Mouse (Mus musculus) megakaryocyte, embryonic 14.5 days (primary cell): ENCODE measurements around the gene Fn1. TPM values are rescaled to one million over a fixed set of nuclear protein-coding genes. Genes with fewer than 3 reads are reported as not detected.

ENCODE experiments used
- H3K27me3 ChIP-seq: replicated peaks from 2 replicates; pipeline ENCODE3; 2012; ENCODE audit warnings: inconsistent platforms
- H3K36me3 ChIP-seq: replicated peaks from 2 replicates; pipeline ENCODE3; 2012; ENCODE audit warnings: low read length, inconsistent platforms, mixed read lengths
- H3K4me1 ChIP-seq: 2 replicates; pipeline ENCODE4 v1.6.1; 2012; ENCODE audit warnings: inconsistent platforms
- H3K4me3 ChIP-seq: replicated peaks from 2 replicates; pipeline ENCODE3; 2012; ENCODE audit warnings: moderate library complexity, mild to moderate bottlenecking, inconsistent platforms
- H3K9me3 ChIP-seq: 2 replicates; pipeline ENCODE4 v1.6.1; 2012; ENCODE audit warnings: inconsistent platforms
- FLI1 ChIP-seq: IDR thresholded peaks from 2 replicates; pipeline ENCODE4 v1.6.1; 2012; ENCODE audit warnings: low read length, inconsistent platforms, mixed read lengths
- GATA1 ChIP-seq: IDR thresholded peaks from 3 replicates; pipeline ENCODE4 v1.6.1; 2012; ENCODE audit warnings: mixed read lengths, low read length, inconsistent platforms, borderline replicate concordance
- polyA plus RNA-seq: library from polyadenylated mRNA; stranded (reverse); fragments of >175 nt; gene quantifications from 2 replicates; pipeline ENCODE4 v1.2.3, GENCODE M21; 2012; ENCODE audit warnings: low replicate concordance; ENCODE audit not compliant: insufficient read depth

Gene Fn1
- polyA plus RNA-seq, 1 experiment, result 5.3 TPM

DNA sequence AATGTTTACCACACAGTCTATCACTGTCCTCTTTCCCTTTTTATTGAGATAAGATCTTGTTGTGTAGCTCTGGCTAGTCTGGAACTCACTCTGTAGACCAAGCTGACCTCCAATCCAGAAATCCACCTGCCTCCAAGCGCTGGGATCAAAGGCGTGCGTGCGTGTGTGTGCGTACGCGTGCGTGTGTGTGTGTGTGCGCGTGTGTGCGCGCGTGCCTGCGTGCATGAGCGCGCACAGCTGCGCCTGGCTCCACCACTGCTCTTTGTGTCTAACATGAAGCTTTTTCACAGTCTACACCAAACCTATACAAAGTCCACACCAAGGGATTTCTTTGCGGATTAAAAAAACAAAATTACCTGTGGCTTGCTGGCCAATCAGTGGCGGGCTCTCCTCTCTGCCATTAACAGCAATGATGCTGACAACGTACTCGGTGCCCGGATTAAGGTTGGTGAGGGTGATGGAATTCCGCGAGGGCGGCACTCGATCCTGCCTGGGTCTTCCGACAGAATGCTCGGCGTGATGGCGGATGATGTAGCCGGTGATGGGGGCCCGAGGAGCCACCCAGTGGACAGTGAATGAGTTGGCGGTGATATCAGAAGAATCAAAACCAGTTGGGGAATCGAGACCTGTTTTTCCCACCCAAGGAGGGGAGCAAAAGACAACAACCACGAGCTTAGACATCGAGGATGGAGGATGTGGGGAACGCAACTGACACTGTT, 43.8 kb downstream of the Fn1 start:
- no peak for TF ChIP-seq GATA1
- no peak for TF ChIP-seq FLI1
- Histone ChIP-seq H3K36me3 (no peaks in the 10 kb centered on the region), H3K4me3 (no peak overlapping the region), H3K9me3 (peaks cover 42% of the 10 kb centered on the region), H3K4me1 (no peaks in the 10 kb centered on the region), H3K27me3 (no peaks in the 10 kb centered on the region)

GRCm38 (mm10) chr1:71606600-71607325, 46.2 kb downstream of the Fn1 start:
- Histone ChIP-seq H3K27me3 (no peaks in the 10 kb centered on the region), H3K4me1 (no peaks in the 10 kb centered on the region), H3K36me3 (no peaks in the 10 kb centered on the region), H3K4me3 (no peak overlapping the region), H3K9me3 (peaks cover 28% of the 10 kb centered on the region)
- no peak for TF ChIP-seq FLI1

- Histone ChIP-seq H3K4me3 (no peak overlapping the region), H3K27me3 (no peaks in the 10 kb centered on the region), H3K36me3 (no peaks in the 10 kb centered on the region), H3K4me1 (no peaks in the 10 kb centered on the region), H3K9me3 (peaks cover 22% of the 10 kb centered on the region)
- TF ChIP-seq GATA1 (no peak), FLI1 (no peak)
These were observed 47.2 kb downstream of the Fn1 start for GRCm38 (mm10) chr1:71605751-71606150.

- no peaks in the 10 kb centered on the region for H3K36me3 ChIP-seq
- no peaks in the 10 kb centered on the region for H3K27me3 ChIP-seq
- H3K9me3 ChIP-seq, result peaks cover 42% of the 10 kb centered on the region
- TF ChIP-seq GATA1 (no peak), FLI1 (no peak)
- H3K4me3 ChIP-seq, result no peak overlapping the region
- H3K4me1 ChIP-seq, result no peaks in the 10 kb centered on the region
These were observed 57.6 kb downstream of the Fn1 start for GRCm38 (mm10) chr1:71595365-71595764.

- no peaks in the 10 kb centered on the region for H3K36me3 ChIP-seq
These were observed 58.7 kb downstream of the Fn1 start for GRCm38 (mm10) chr1:71594268-71594667.

DNA sequence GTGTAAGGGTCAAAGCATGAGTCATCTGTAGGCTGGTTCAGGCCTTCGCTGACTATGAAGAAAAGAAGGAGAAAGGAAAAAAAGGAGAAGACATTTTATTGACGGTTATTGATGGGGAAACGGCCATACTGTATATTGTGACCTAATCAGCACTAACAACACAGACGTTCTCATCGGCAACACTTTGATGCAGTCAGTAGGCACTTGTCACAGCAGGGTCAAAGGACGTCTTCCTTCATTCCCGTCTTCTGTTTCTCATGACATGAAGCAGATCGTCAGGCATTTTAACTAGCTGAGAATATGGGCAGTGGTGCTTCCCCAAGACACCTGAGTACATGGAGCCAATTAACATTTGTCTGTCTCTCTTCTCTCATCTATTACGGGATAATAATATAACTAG, 59.8 kb downstream of the Fn1 start:
- peaks cover 42% of the 10 kb centered on the region for H3K9me3 ChIP-seq
- H3K4me1 ChIP-seq, result no peaks in the 10 kb centered on the region
- H3K27me3 ChIP-seq, result no peaks in the 10 kb centered on the region
- no peaks in the 10 kb centered on the region for H3K36me3 ChIP-seq
- no peak for TF ChIP-seq FLI1
- no peak for TF ChIP-seq GATA1
- H3K4me3 ChIP-seq, result no peak overlapping the region

More at GRCm38 (mm10) chr1:71594268-71594667, 58.7 kb downstream of the Fn1 start:
- peaks cover 46% of the 10 kb centered on the region for H3K9me3 ChIP-seq
- no peak overlapping the region for H3K4me3 ChIP-seq
- TF ChIP-seq FLI1 (no peak), GATA1 (no peak)
- no peaks in the 10 kb centered on the region for H3K27me3 ChIP-seq
- H3K4me1 ChIP-seq, result no peaks in the 10 kb centered on the region

- H3K4me1 ChIP-seq, result no peaks in the 10 kb centered on the region
- H3K9me3 ChIP-seq, result peaks cover 31% of the 10 kb centered on the region
- H3K36me3 ChIP-seq, result no peaks in the 10 kb centered on the region
- H3K4me3 ChIP-seq, result no peak overlapping the region
- TF ChIP-seq FLI1, result no peak
- no peak for TF ChIP-seq GATA1
- H3K27me3 ChIP-seq, result no peaks in the 10 kb centered on the region
These were observed 63.0 kb downstream of the Fn1 start for GRCm38 (mm10) chr1:71590038-71590437.

- TF ChIP-seq GATA1, result no peak
- TF ChIP-seq FLI1, result no peak
These were observed 66.3 kb downstream of the Fn1 start for GRCm38 (mm10) chr1:71586658-71587057.

GRCm38 (mm10) chr1:71583900-71584299, 69.1 kb downstream of the Fn1 start:
- H3K27me3 ChIP-seq, result no peaks in the 10 kb centered on the region
- TF ChIP-seq GATA1, result no peak
- TF ChIP-seq FLI1, result no peak
- H3K9me3 ChIP-seq, result no peaks in the 10 kb centered on the region
- H3K4me1 ChIP-seq, result no peaks in the 10 kb centered on the region
- H3K4me3 ChIP-seq, result no peak overlapping the region
- peaks cover 31% of the 10 kb centered on the region for H3K36me3 ChIP-seq

More at GRCm38 (mm10) chr1:71586658-71587057, 66.3 kb downstream of the Fn1 start:
- Histone ChIP-seq H3K27me3 (no peaks in the 10 kb centered on the region), H3K36me3 (peaks cover 5% of the 10 kb centered on the region), H3K4me3 (no peak overlapping the region), H3K9me3 (peaks cover 24% of the 10 kb centered on the region), H3K4me1 (no peaks in the 10 kb centered on the region)

DNA sequence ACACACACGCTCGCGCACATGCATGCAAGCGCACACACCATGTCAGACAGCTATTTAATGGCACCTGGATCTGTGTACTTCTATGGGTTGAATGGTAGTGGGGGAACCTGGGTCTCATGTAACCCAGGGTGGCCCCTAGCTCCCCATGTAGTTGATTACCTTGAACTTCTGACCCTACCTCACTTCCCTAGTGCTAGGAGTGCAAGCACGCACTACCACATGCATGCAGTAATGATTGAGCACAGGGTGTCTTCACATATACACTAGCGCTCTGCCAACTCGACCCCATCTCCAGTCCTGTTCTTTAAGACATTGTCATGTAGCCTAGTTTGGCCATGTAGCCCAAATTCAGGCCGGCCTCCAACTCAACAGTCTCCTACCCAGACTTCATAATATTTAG, 69.7 kb downstream of the Fn1 start:
- TF ChIP-seq FLI1, result no peak
- no peak for TF ChIP-seq GATA1
- H3K4me1 ChIP-seq, result no peaks in the 10 kb centered on the region
- no peak overlapping the region for H3K4me3 ChIP-seq
- H3K9me3 ChIP-seq, result no peaks in the 10 kb centered on the region
- H3K27me3 ChIP-seq, result no peaks in the 10 kb centered on the region
- H3K36me3 ChIP-seq, result peaks cover 37% of the 10 kb centered on the region
